Mouse (Mus musculus): ENCODE results near the gene Hoxd9.

Gene Hoxd9

DNA sequence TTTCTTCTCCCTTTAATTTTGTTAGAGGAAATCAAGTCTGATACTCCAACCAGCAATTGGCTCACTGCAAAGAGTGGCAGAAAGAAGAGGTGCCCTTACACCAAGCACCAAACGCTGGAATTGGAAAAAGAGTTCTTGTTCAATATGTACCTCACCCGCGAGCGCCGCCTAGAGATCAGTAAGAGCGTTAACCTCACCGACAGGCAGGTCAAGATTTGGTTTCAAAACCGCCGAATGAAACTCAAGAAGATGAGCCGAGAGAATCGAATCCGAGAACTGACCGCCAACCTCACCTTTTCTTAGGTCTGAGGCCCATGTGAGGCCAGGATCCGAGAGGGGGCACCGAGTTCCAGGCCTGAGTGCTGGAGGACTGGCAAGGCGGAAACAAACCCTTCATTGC is 3.5 kb upstream of the Hoxd9 start:
- in situ Hi-C loops (cut with MboI, MseI) = loop anchor here (5.0 to 10.0 kb wide), 2 partner anchors 43 to 901 kb away; no protein-coding TSS in a partner anchor

DNA sequence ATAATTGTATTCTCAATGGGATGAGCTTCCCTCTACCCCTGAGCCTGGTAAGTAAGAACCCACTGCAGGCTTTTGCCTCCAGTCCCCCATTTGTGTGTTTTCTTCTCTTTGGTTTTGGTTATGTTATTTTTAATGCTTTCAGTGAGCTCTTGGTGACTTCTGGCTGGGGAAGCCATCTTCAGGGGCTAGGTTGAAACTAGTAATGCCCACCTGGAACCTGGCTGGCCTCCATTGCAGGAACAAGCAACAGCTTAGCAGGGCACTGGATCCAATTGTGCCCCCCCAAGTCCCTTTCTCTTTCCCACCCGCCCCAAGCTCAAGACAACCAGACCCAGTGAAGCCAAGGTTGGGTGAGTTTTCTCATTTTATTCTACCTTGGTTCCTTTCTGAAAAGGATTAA is 2.1 kb upstream of the Hoxd9 start:
- in situ Hi-C loops (cut with MboI, MseI) = loop anchor here (10.0 kb wide), 1 partner anchor 899 kb away; no protein-coding TSS in a partner anchor

DNA sequence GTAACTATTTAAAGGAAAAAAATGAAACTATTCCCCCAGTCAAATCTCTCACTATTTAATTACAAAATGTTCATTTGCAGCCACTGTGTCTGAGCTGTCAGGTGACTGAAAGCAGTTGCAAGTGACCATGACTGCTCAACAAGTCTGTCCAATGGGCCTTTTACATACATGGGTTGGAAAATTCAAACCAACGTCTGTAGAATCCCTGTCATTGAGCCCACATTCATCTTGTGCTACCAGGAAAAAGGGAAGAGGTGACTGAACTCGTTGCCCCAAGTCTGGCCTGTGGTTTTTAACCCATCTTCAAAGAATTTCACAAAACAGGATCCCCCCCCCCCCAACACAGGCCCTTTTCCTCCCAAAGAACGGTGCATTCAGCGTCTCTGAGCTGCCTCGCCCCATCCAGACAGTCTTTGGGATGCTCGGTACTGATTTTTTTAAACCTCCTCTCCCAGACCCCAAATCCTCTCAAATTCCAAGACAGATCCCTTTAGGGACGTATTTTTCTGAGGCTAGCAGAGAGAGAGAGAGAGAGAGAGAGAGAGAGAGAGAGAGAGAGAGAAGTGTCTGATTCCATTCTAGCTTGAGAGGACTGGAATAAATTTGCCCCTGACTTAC is 1.6 kb upstream of the Hoxd9 start:
- in situ Hi-C loops (cut with MboI, MseI) = loop anchor here (10.0 kb wide), 1 partner anchor 899 kb away; no protein-coding TSS in a partner anchor

DNA sequence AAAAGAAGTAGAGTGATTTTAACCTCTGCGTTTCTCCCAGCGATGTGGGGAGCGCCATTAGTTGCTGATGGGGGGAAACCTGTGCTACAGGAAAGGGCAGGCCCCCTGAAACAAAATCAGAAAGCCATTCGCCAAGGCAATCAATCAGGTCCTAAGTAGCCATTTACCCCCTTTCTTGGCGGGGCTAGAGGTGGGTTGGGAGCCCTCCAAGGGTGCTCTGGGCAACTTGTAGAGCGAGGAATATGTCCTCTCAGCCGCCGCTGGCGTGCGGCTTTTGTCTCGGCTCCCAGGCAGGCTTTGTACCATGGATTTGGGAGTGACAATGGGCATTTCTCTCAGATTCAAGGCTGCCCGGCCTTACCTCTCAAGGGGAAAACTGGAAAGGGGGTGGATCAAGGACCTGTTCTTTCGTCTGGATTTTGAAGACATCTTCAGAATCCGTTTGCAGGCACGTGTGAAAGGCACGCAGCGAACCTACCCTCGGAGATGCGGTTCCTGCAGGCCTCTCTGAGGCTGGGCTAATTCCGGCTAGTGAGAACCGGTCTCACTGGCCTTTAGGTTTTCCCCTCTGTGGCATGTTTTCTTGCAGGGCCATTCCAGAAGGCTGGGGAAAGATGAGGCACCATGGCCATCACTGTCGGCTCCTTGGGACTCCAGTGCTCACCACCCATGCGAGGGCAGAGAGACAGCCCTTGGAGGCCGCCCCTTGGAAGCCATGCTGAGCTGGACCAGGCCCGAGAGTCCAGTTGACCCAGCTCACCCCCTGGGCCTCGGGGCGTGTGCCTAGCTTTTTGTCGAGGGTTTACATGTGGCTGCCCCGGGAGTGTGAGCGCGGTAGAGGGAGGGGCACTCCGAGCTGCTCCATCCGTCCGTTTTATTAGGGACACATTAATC is 838 bp upstream of the Hoxd9 start:
- in situ Hi-C loops (cut with MboI, MseI) = loop anchor here (10.0 kb wide), 1 partner anchor 898 kb away; no protein-coding TSS in a partner anchor

DNA sequence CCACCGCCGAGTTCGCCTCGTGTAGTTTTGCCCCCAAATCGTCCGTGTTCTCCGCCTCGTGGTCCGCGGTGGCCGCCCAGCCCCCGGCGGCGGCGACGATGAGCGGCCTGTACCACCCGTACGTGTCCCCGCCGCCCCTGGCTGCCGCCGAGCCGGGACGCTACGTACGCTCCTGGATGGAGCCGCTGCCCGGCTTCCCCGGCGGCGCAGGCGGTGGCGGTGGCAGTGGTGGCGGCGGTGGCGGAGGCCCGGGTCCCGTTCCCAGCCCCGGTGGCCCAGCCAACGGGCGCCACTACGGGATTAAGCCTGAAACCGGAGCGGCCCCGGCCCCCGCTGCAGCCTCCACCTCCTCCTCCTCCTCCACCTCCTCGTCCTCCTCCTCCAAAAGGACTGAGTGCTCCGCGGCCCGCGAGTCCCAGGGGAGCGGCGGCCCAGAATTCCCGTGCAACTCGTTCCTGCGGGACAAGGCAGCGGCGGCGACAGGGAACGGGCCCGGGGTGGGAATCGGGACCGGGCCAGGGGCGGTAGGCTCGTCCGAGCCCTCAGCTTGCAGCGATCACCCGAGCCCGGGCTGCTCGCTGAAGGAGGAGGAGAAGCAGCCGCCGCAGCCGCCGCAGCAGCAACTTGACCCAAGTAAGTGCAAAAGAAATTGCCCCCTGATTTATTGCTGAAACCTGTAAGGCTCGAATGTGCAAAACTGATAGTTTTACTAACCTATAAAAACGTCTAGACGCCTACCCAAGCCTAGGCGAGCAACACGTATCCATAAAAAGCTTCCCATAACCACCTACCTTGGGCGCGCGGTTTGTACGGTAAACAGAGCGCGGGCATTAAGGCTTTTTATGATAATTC is 900 bp downstream of the Hoxd9 start:
- in situ Hi-C loops (cut with MboI, MseI) = loop anchor here (10.0 kb wide), 1 partner anchor 896 kb away; no protein-coding TSS in a partner anchor

DNA sequence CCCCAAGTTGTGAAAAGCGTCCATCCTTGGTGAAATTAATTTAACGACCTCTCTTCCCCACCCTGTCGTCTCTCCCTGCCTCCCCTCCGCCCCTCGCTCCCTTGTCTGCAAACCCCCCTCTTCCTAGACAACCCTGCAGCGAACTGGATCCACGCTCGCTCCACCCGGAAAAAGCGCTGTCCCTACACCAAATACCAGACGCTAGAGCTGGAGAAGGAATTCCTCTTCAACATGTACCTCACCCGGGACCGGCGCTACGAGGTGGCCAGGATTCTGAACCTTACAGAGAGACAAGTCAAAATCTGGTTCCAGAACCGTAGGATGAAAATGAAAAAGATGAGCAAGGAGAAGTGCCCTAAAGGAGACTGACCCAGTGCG is 1.5 kb downstream of the Hoxd9 start:
- in situ Hi-C loops (cut with MboI, MseI) = loop anchor here (10.0 kb wide), 1 partner anchor 896 kb away; no protein-coding TSS in a partner anchor

DNA sequence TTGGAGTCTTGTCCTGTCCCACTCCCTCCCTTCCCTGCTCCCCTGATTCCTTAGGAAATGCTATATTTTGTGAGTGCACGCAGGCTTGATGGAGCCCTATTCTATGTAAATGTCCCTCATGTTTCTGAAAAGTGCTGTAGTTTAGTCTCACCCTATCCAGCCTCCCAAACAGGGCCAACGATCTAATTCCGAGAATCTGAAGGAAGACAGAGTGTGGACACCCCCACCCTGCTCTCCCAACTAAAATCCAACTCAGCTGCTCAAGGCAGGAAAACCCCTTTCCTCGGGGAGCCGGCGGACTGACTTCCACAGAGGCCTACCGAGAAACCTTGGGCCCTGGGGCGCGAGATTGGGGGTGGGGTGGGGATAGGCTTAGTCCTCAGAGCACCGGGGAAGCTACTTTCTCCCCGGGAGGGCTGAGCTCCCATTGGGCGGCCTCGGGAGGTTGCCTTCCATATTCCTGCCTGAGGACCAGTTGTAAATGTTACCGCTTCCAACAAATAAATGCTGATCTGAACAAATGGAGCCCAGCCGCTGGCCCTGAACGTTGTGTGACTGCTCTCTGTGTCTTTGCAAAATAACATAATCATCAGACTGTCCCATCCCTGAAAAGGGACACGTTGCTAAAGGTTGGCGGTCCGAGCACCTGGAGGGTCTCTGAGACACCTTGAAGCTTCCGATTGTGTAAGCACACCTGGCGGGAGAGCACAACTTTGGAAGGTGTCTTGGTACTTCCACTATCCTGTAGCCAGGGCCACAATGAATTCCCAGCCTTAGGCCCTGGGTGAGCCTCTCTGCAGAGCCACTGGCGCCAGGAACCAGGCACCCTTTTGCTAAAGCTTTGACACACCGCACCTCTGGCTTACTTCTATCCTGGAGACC is 2.4 kb downstream of the Hoxd9 start:
- in situ Hi-C loops (cut with MboI, MseI) = loop anchor here (10.0 kb wide), 1 partner anchor 895 kb away; no protein-coding TSS in a partner anchor

DNA sequence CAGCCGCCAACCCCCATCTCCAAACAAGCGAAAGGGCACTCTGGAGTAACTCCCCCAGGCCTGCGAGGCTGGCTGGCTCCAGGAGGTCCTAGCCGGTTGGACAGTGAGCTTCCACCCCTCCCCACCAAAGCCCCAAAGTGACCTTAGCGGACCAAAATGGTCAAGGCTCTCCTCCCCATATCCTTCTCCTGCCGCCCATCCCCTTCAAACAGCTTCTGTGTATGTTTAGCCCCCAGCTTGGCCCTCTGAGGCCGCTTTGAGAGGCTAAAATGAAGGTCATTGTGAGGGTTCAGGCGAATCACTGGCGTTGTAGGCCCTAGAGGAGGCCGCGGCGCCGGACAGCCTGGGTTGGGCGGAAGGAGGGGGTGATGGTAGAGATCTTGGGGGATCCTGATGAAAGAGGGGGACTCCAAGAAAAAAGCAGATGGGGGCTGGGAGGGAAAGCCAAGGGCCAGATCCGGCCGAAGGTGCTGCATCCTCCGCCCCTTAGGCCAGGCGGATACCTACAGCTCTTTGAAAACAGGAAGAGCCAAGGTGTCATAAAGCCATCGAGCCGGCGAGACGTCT is 3.1 kb downstream of the Hoxd9 start:
- in situ Hi-C loops (cut with MboI, MseI) = no loop called here

DNA sequence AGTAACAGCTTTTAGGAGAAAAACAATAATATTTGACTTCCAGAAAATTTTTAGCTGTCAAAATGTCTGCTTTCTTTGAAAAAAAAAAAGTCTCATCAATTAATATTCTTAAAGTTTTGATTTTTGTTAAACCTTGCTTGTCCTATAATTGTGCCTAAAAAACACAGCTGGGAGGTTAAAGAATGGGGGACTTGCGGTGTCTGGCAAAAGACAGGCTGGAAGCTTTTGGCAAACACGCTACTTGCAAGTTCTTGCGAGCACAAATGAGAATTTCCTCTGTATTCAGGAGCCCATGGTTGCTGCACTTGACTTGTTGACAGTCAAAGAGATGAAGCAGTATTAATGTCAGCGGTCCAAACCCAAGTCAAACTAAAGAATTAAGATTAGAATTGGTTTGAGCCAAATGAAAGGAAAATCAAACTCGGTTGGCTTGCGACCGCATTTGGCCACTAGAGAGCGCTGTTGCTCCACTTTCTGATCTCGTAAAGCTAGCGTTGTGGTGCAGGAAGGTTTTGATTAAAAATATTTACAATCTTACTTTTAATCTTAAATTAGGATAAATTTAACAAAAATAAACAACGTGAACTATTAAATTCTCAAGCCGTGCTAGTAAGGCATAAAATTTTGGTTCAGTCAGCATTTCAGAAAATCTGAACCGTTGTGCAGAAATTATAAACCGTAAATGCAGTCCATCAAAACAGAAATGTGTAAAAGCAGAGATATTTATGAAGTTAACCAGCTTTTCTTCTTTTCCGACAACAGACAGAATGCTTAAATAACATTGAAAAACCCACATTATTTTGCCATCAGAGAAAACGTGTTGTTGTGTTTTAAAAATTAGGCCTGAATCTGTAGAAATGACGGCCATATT is 4.7 kb downstream of the Hoxd9 start:
- in situ Hi-C loops (cut with MboI, MseI) = no loop called here

DNA sequence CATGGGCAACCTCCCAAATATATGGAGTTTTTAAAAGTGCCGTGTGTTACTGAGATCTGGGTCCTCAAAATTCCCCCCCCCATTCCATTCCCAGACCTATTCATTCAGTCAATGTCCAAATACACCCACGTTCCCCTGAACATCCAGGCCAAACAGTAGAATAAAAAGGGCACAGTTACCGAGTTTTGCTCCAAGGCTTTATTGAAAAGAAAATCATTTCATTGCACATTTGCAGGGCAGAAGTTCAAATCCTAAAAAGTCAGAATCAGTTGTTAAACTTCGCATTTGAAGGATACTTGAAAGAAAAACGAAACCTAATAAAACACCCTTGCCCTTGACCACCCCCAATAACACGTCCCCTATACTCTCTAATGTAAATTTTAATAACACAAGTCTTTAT is 5.3 kb downstream of the Hoxd9 start:
- in situ Hi-C loops (cut with MboI, MseI) = no loop called here

DNA sequence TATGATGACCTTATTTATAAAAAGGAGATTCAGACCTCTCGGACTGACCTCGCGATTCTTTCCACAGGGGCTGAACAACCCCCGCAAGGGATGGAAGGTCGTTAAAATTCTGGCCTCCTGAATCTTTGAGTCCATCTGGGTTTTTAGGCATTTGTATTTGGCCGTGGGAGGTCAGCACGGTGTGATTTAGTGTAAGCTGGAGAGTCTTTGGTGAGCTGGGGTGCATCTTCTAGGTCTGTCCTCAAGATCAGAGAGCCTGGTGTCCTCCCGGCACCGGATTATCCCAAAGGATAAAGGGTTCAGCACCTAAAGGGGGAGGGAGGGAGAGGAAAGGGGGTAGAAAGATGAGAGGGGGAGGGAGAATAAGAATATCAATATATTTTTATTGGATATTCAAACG is 5.8 kb downstream of the Hoxd9 start:
- in situ Hi-C loops (cut with MboI, MseI) = no loop called here

DNA sequence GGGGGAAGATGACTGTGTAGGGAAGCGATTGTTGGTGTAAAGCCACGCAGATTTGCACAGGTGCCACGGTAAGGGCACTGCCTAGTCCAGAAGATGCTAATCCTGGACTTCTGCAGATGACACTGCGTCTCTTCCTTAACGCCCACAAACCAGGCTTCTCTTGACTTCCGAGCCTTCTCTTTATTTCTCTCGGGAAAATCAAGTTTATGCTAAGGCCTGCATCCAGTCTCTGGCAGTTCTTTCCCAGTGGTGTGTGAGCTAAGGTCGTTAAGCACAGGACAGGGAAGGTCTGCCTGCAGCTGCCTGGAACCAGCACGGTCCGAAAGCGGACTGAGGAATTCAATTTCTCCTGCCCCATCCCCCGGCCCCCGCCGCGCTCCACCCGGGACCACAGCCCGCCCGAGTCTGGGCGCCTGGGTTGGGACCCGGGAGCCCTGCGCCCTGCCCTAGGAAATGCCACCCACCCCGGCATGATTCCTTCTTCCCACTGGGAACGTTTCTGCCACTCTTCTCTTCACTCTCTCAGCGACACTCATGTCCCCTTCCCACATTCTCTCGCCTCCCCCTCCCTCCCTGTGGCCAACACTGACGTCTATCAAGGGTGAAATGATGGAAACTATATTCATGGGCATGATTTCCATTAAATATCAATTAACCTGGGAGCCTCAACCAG is 6.3 kb downstream of the Hoxd9 start:
- in situ Hi-C loops (cut with MboI, MseI) = no loop called here

DNA sequence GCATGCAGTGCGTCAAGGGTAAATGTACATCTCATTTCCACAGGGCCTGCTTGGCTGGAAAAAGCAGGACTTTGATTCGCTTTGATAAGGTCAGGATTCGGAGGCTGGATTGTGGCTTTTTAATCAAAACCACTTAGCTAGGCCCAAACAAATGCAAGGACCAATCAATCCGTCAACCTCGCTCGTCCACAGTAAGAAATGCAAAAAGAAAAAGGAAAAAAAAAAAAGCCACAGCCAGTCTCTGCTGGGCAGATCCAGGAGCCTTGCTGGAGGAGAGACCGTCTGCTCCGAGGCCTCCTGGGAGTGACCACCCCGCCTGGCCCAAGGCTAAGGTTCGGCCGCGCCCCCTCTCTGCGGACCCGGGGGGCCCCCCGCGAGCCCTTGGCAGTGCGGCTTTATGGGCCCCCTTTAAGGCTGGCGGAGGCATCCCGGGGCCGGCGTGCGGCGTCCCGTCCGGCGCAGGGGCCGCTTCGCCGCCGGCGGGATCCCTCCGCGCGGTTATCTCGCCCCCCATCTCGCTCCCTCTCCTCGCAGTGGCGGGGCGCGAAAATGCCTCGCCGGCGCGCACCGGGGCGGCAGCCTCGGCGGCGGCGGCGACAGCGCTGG is 7.0 kb downstream of the Hoxd9 start, which contains the start of gene Hoxd8:
TSS of gene Hoxd8 (plus strand) at position 223 of the 606 bp plus-strand sequence.
- in situ Hi-C loops (cut with MboI, MseI) = no loop called here

DNA sequence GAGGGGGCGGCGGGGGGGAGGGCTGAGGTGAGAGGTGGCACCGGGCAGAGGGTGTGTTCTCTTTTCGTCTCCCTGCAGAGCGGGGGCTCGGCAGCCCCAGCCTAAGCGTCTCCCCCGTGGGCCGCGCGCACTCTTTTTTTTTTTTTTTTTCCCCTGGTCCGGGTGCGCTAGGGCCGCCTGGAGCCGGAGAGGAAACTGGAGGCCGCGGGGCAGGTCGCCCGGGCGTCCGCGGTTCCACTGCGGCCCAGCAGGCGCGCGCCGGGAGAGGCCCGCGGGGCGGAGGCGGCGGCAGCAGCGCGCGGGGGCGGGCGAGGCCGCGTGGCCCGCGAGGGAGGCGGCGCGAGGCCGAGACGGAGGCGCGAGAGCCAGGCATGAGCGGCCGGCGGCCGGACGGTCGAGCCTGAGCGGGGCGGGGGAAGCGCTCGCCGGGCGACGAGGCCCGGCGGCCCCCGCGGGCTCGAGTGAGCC is 7.5 kb downstream of the Hoxd9 start:
- in situ Hi-C loops (cut with MboI, MseI) = no loop called here

DNA sequence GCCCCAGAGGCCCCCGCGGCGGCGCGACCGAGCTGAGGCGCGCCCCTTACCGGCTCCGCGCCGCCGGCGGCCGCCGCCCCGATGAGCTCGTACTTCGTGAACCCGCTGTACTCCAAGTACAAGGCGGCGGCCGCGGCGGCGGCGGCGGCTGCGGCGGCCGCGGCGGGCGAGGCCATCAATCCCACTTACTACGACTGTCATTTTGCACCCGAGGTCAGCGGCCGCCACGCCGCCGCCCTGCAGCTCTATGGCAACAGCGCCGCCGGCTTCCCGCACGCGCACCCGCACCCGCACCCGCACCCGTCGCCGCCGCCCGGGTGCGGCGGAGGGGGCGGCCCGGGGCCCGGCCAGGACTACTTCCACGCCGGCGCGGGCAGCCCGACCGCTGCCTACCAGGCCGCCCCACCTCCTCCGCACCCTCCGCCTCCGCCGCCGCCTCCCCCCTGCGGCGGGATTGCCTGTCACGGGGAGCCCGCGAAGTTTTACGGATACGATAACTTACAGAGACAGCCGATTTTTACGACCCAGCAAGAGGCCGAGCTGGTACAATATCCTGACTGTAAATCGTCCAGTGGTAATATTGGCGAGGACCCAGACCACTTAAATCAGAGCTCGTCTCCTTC is 8.1 kb downstream of the Hoxd9 start:
- in situ Hi-C loops (cut with MboI, MseI) = no loop called here

DNA sequence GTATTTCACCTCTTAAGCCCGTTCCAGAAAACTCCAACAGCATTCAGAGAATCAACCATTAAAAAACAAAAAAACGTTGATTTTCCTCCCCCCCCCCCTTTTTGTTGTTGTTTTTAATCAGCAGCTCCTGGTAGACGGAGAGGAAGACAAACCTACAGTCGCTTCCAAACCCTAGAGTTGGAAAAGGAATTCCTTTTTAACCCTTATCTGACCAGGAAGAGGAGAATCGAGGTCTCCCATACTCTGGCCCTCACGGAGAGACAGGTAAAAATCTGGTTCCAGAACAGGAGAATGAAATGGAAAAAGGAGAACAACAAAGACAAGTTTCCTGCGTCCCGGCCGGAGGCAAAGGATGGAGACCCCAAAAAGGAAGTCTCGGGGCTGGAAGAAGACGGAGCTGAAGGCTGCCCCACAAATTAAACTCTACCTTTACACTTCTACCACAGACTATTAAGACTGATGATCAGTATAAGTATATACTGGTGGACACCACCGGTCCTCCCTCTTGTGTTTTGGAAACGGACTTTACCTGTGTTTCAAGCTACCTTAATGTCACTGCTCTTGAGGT is 8.9 kb downstream of the Hoxd9 start:
- in situ Hi-C loops (cut with MboI, MseI) = no loop called here

DNA sequence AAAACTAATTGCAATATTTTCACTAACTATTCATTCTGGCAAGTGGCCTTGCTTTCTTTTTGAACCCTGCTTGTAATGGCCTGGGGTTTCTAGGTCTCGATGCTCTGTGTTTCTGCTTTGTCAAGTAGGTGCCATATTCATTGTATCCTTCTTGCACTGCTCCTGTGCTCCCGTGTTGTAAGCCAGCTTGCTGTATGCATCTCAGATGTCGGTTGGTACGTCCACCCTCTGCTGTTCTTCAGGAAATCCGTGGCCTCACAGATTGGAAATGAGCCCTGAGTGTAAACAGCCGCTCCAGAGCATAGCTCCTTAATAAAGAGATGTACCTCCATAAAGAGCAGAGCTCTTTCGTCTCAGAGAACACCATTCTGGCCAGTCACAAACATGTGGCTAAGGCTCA is 10.1 kb downstream of the Hoxd9 start:
- in situ Hi-C loops (cut with MboI, MseI) = no loop called here

Data from T-helper 1 cell (primary cell).